Mouse (Mus musculus): ENCODE measurements around the gene P4htm. TPM values are rescaled to one million over a fixed set of nuclear protein-coding genes. Genes with fewer than 3 reads are reported as not detected.

P4htm gene
- polyA plus RNA-seq, 1 experiment from 2014 or later, result 37.3 TPM

- ATAC-seq (ENCODE audit: low read depth), result no peak
- WGBS, result 58% methylated on average over 25 of the region's 26 CpGs
- Histone ChIP-seq H3K27me3 (ENCODE audit: control insufficient read depth, insufficient read depth, low read length) (no peaks in the 10 kb centered on the region), H3K4me1 (ENCODE audit: control insufficient read depth, insufficient read depth, low read length) (peaks cover 47% of the 10 kb centered on the region), H3K4me2 (ENCODE audit: low read depth, low read length) (no peak overlapping the region), H3K9me3 (ENCODE audit: control insufficient read depth, low read length) (no peaks in the 10 kb centered on the region), H3K27ac (ENCODE audit: low read depth, low read length) (no peak overlapping the region), H3K36me3 (ENCODE audit: control insufficient read depth, insufficient read depth, low read length) (peaks cover 45% of the 10 kb centered on the region), H3K4me3 (ENCODE audit: low read depth, low read length) (no peak overlapping the region), H3K9ac (replicated peaks; ENCODE audit: low read depth, low read length) (no peak overlapping the region; the same call in 1 of the 2 replicates)
Measured at GRCm38 (mm10) chr9:108573774-108574690, 23.4 kb downstream of the P4htm start.

- Histone ChIP-seq H3K9ac (replicated peaks; ENCODE audit: low read depth, low read length) (no peak overlapping the region), H3K36me3 (ENCODE audit: control insufficient read depth, insufficient read depth, low read length) (peaks cover 45% of the 10 kb centered on the region), H3K27ac (ENCODE audit: low read depth, low read length) (no peak overlapping the region), H3K9me3 (ENCODE audit: control insufficient read depth, low read length) (no peaks in the 10 kb centered on the region), H3K4me3 (ENCODE audit: low read depth, low read length) (no peak overlapping the region), H3K4me2 (ENCODE audit: low read depth, low read length) (no peak overlapping the region), H3K27me3 (ENCODE audit: control insufficient read depth, insufficient read depth, low read length) (no peaks in the 10 kb centered on the region), H3K4me1 (ENCODE audit: control insufficient read depth, insufficient read depth, low read length) (peaks cover 50% of the 10 kb centered on the region)
- 87% methylated on average over 10 of the region's 10 CpGs for WGBS
- no peak for ATAC-seq (ENCODE audit: low read depth)
Measured at GRCm38 (mm10) chr9:108572321-108572720, 25.1 kb downstream of the P4htm start.

GRCm38 (mm10) chr9:108571401-108571973, 26.0 kb downstream of the P4htm start:
- H3K4me1 ChIP-seq (ENCODE audit: control insufficient read depth, insufficient read depth, low read length), result peaks cover 42% of the 10 kb centered on the region
- 96% methylated on average over 16 of the region's 16 CpGs for WGBS
- H3K36me3 ChIP-seq (ENCODE audit: control insufficient read depth, insufficient read depth, low read length), result peaks cover 45% of the 10 kb centered on the region
- ATAC-seq (ENCODE audit: low read depth), result no peak
- H3K9me3 ChIP-seq (ENCODE audit: control insufficient read depth, low read length), result no peaks in the 10 kb centered on the region
- H3K4me3 ChIP-seq (ENCODE audit: low read depth, low read length), result no peak overlapping the region
- no peaks in the 10 kb centered on the region for H3K27me3 ChIP-seq (ENCODE audit: control insufficient read depth, insufficient read depth, low read length)
- no peak overlapping the region for H3K4me2 ChIP-seq (ENCODE audit: low read depth, low read length)
- no peak overlapping the region for H3K9ac ChIP-seq (replicated peaks; ENCODE audit: low read depth, low read length)
- H3K27ac ChIP-seq (ENCODE audit: low read depth, low read length), result no peak overlapping the region

- Histone ChIP-seq H3K9ac (replicated peaks; ENCODE audit: low read depth, low read length) (peak overlapping the region; percentile 53), H3K4me3 (ENCODE audit: low read depth, low read length) (peak overlapping the region; percentile 46), H3K4me1 (ENCODE audit: control insufficient read depth, insufficient read depth, low read length) (peaks cover 39% of the 10 kb centered on the region), H3K9me3 (ENCODE audit: control insufficient read depth, low read length) (no peaks in the 10 kb centered on the region), H3K36me3 (ENCODE audit: control insufficient read depth, insufficient read depth, low read length) (peaks cover 45% of the 10 kb centered on the region), H3K27me3 (ENCODE audit: control insufficient read depth, insufficient read depth, low read length) (no peaks in the 10 kb centered on the region), H3K4me2 (ENCODE audit: low read depth, low read length) (peak overlapping the region; percentile 71), H3K27ac (ENCODE audit: low read depth, low read length) (peak overlapping the region; percentile 35)
- peak; percentile 5; the same call in 1 of the 2 replicates for ATAC-seq (ENCODE audit: low read depth)
- WGBS, result 1% methylated on average over 40 of the region's 40 CpGs
Measured at GRCm38 (mm10) chr9:108570207-108570896, 27.1 kb downstream of the P4htm start.

- no peaks in the 10 kb centered on the region for H3K9me3 ChIP-seq (ENCODE audit: control insufficient read depth, low read length)
- peak within 1 kb of the TSS; percentile 71 for H3K4me2 ChIP-seq (ENCODE audit: low read depth, low read length)
- no peaks in the 10 kb centered on the region for H3K27me3 ChIP-seq (ENCODE audit: control insufficient read depth, insufficient read depth, low read length)
- ATAC-seq (ENCODE audit: low read depth), result peak; percentile 76
- peaks cover 33% of the 10 kb centered on the region for H3K4me1 ChIP-seq (ENCODE audit: control insufficient read depth, insufficient read depth, low read length)
- peak within 1 kb of the TSS; percentile 46 for H3K4me3 ChIP-seq (ENCODE audit: low read depth, low read length)
- peak within 1 kb of the TSS; percentile 53 for H3K9ac ChIP-seq (replicated peaks; ENCODE audit: low read depth, low read length)
- H3K36me3 ChIP-seq (ENCODE audit: control insufficient read depth, insufficient read depth, low read length), result peaks cover 38% of the 10 kb centered on the region
- H3K27ac ChIP-seq (ENCODE audit: low read depth, low read length), result peak within 1 kb of the TSS; percentile 35
- WGBS, result 6% methylated on average over 42 of the region's 42 CpGs
Measured at GRCm38 (mm10) chr9:108569381-108570206, 27.9 kb downstream of the P4htm start, which contains the start of gene Dalrd3. TSS of gene Dalrd3 (plus strand) at chr9:108569886.

GRCm38 (mm10) chr9:108568511-108568921, 29.0 kb downstream of the P4htm start:
- Histone ChIP-seq H3K9me3 (ENCODE audit: control insufficient read depth, low read length) (no peaks in the 10 kb centered on the region), H3K27me3 (ENCODE audit: control insufficient read depth, insufficient read depth, low read length) (no peaks in the 10 kb centered on the region), H3K4me3 (ENCODE audit: low read depth, low read length) (no peak overlapping the region; the same call in 1 of the 2 replicates), H3K9ac (replicated peaks; ENCODE audit: low read depth, low read length) (no peak overlapping the region), H3K4me2 (ENCODE audit: low read depth, low read length) (peak overlapping the region; percentile 80), H3K27ac (ENCODE audit: low read depth, low read length) (no peak overlapping the region), H3K4me1 (ENCODE audit: control insufficient read depth, insufficient read depth, low read length) (peaks cover 26% of the 10 kb centered on the region), H3K36me3 (ENCODE audit: control insufficient read depth, insufficient read depth, low read length) (peaks cover 41% of the 10 kb centered on the region)
- WGBS, result 85% methylated on average over 17 of the region's 17 CpGs
- no peak for ATAC-seq (ENCODE audit: low read depth)

GRCm38 (mm10) chr9:108567931-108568419, 29.5 kb downstream of the P4htm start:
- Histone ChIP-seq H3K4me2 (ENCODE audit: low read depth, low read length) (peak overlapping the region; percentile 80), H3K4me3 (ENCODE audit: low read depth, low read length) (peak overlapping the region; percentile 73), H3K27me3 (ENCODE audit: control insufficient read depth, insufficient read depth, low read length) (no peaks in the 10 kb centered on the region), H3K36me3 (ENCODE audit: control insufficient read depth, insufficient read depth, low read length) (peaks cover 37% of the 10 kb centered on the region), H3K9ac (replicated peaks; ENCODE audit: low read depth, low read length) (peak overlapping the region; percentile 64), H3K9me3 (ENCODE audit: control insufficient read depth, low read length) (no peaks in the 10 kb centered on the region), H3K4me1 (ENCODE audit: control insufficient read depth, insufficient read depth, low read length) (peaks cover 26% of the 10 kb centered on the region), H3K27ac (ENCODE audit: low read depth, low read length) (peak overlapping the region; percentile 93)
- ATAC-seq (ENCODE audit: low read depth), result no peak
- WGBS, result 14% methylated on average over 18 of the region's 18 CpGs
